Mouse (Mus musculus): Measurements from ENCODE around the gene Tmem98.

GRCm38 (mm10) chr11:80793386-80793785, 16.6 kb upstream of the Tmem98 start:
- TF ChIP-seq POLR2A (IDR thresholded peaks at IDR 0.05; ENCODE audit: insufficient read length, low read depth) = no peak
- TF ChIP-seq MAX (IDR thresholded peaks at IDR 0.05; ENCODE audit: low read depth) = no peak
- no peak for TF ChIP-seq E2F4 (IDR thresholded peaks at IDR 0.05; ENCODE audit: insufficient read depth)
- TF ChIP-seq USF1 (IDR thresholded peaks at IDR 0.05; ENCODE audit: low read depth) = no peak
